Mouse (Mus musculus): ENCODE results near the gene Bcl2l2. TPM values are rescaled to one million over a fixed set of nuclear protein-coding genes. Genes with fewer than 3 reads are reported as not detected.

Gene Bcl2l2
- 10 to 100 TPM; 42.1 to 43.4 TPM for total RNA-seq (2021)

DNA sequence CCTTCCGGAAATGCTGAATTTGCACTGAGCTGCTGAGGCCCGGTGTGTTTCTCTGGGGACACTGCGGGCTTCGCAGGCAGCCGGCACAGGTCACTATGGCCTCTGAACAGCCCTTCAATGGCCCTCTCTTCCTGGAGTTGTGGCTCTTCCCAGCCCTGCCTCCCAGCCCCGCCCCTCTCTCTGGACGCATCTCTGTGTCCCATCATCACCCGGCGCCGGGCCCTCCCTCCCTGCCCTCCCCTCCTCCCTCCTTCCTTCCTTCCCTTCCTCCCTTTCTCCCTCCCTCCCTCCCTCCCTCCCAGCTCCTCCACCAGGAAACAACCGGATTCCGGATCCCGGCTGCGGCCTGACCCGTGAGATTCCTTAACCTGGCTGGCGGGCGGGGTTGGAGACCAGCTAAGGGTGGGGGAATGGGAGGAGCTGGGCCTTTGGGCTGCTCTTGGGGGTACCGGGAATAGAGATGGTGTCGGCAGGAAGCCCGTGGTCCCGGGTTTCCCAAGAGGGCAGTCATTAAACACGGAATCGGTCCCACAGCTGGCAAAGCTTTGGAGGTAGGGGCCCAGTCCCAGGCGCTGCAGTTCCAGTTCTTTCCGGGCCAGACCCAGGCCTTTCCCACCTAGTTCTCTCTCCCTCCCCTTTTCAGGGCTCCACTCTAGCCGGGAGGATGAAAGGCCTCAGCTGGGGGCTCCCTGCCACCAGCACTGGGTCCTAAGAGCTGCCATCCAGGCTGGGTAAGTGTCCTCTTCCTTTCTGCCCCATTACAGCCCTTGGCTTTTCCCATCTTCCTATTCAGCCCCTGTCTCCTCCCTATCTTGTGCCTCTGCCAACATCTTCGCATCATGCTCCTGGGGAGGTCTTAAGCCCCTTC lies at the start of gene Bcl2l2, which contains the start of gene Gm20521:
TSS of gene Bcl2l2 (plus strand) at position 224 of the 868 bp plus-strand sequence.
TSS of gene Gm20521 (plus strand) at position 288 of the 868 bp plus-strand sequence.
- intact Hi-C loops (cut with DNase I) = loop anchor here (10.0 kb wide), 1 partner anchor 629 kb away; the partner anchor contains the start of genes Abhd4 and Dad1
- DNase-seq = peak; percentile 80 to 82

DNA sequence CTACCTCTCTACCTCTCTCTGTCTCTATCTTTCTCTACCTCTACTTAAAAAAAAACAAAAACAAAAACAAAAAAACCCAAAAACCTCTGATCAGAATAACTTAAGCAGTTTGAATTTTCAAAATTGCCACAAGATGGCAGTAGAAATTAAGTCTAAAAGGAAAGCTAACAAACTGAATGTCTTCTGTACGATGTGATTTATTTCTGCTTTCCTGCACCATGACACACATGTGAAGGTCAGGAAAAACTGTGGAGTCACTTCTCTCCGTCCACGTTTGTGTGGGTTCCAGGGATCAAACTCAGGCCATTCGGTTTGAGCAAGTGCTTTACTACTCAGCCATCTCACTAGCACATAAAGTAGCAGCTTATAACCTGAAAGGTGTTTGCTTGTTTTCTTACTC lies 39.7 kb upstream of the Bcl2l2 start:
- intact Hi-C loops (cut with DNase I) = loop anchor here (1.0 to 5.0 kb wide), 4 partner anchors 95 to 259 kb away; no protein-coding TSS in a partner anchor
- DNase-seq = peak in 1 of 2 experiments; percentile 5

DNA sequence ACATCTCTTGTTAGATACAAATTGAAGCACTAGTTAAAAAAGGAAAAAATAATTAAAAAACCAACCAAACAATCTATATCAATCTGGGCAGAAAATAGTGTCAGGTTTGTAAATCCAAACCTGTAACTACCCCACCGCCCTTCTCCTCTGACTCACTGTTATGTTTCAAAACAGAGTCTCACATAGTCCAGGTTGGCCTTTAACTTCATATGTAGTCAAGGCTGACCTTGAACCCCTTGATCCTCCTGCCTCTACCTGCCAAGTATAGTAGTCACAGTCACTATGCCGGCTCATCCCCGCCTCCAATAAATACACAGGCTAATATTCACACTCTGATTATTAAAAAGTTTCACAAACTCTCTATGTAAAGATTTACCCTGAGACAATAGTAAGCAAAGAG lies 27.5 kb upstream of the Bcl2l2 start:
- intact Hi-C loops (cut with DNase I) = no loop called here
- no peak for DNase-seq

DNA sequence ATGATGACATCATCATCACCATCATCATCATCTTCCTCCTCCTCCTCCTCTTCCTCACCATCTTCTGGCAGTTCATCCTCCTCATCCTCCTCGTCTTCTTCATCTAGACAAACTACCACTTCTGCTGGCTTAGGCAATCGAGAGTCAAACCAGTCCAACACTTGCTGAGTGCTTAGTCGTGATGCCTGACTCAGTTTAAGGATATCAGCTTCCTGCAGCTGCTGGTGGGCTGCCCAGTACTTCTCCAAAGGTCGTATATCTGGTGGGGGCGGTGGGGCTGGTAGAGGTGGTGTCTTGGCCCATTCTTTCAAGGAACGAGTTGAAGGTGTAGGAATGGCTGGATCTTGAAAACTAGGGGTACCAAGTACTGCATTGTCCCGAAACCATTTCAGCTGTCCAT lies 26.5 kb upstream of the Bcl2l2 start:
- no peak for DNase-seq
- intact Hi-C loops (cut with DNase I) = no loop called here

DNA sequence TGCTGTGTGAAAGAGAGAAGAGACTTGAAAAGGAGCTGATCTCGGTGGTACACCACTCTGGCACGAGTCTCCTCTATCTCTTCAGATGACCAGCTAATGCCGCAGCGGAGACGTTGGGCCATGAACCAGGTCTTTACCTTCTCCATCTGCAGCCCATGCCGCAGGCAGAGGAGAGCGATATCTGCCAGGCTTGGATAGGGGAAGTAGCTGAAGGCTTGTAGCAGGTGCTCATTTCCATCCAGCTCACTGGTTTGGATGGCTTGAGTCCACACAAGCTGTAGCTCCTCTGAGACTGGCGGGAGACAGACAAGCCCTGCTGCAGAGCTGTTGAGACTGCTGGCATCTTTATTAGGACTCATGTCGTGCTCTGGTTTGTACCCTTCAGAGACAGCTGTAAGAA lies 25.3 kb upstream of the Bcl2l2 start:
- DNase-seq = no peak
- intact Hi-C loops (cut with DNase I) = no loop called here

DNA sequence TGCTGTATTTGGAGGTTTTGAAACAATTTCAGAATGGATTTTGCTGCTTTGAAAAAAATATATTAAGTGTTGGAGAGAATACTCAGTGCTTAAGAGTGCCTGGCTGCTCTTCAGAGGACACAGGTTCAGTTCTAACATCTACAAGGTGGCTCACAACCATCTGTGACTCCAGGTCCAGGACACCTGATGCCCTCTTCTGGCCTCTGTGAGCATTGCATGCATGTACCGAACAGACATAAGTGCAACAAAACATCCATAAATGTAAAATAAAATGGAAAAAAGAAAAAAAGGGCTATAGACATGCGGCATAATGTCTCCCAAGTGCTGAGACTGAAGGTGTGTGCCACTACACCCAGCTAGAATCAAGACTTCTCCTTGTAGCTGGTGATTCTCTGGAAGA lies 22.7 kb upstream of the Bcl2l2 start:
- peak; percentile 40 to 74 for DNase-seq
- intact Hi-C loops (cut with DNase I) = loop anchor here (1.0 to 5.0 kb wide), 2 partner anchors 146 to 227 kb away; no protein-coding TSS in a partner anchor

DNA sequence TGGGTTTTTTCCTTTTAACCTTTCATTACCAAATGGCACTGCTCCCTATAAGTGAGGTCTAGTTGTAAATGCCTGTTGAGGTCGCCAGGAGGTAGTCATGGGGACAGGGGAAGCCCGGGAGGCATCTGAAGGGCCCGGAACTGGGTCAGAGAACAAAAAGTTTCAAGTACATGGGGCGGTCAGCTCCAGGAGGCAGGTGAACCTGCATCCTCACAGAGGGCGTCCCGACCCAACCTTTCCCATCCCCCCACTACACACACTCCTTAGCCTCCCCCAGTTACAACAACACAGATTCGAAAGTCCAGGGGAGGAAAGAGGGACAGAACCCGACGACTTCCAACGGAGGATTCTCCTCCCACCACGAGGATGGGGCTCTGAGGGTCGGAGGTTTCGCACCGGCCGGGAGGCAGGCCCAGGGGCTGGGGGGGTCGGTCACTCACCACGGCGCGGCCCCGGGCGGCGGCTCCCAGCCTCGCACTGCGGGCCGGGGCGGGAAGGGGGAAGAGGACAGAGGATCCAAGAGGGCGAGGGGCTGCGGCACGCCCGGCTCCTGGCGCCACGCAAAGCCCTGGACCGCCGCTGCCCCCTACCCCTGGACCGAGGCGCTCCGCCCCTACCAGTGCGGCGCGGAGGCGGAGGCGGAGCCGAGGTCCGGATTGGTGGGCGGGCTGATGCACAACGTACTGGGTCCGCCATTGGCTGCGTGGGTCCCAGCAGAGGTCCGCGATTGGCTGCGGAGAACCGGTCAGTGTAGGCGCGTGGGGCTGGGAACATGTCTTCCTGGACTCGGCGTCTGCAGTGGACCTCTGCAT lies 19.5 kb upstream of the Bcl2l2 start:
- DNase-seq = peak; percentile 89 to 91
- intact Hi-C loops (cut with DNase I) = loop anchor here (5.0 kb wide), 1 partner anchor 224 kb away; no protein-coding TSS in a partner anchor

DNA sequence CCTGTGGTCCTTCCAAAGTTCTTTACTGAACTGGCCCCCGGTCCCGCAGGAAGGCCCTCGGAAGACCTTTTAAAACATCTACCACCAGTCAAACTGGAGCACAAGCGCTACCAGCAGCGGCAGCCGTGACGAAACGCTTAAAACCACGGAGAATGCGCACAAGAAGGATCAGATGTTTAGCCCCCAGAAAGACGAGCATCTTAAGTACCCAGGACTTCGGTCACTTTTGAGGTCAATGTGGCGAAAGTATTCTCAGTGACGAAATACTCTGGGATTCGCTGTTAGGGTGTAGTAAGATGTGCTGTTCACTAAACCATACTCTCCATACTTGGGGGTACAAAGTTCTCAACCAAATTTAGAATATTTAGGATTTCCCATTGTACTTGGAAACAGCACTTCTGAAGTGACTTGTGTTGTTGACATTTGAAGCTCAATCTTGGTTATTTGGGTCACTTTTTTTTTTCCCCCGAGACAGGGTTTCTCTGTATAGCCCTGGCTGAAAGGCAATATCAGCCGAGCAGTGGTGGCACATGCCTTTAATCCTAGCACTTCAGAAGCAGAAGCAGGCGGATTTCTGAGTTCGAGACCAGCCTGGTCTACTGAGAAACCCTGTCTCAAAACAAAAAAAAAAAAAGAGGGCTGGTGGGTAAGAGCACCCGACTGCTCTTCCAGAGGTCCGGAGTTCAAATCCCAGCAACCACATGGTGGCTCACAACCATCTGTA lies 18.7 kb upstream of the Bcl2l2 start:
- no peak for DNase-seq
- intact Hi-C loops (cut with DNase I) = loop anchor here (5.0 kb wide), 1 partner anchor 223 kb away; no protein-coding TSS in a partner anchor

DNA sequence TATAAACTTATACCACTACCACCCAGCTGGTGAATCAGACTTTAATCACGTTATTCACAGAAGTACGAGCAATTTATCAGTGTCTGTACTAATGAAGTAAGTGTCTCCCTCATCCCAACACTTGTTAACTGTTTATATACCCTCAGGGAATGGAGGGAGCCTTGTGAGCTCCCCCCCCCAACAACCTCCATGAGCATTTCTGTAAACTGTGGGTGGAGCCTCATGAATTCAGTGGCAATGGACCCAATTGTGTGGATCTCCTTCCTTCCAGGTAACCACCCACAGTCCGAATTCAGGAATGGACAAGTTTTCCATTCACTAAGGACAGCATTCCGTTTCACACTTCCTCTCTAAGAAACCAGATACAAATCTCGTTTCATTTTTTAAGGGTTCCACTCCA lies 17.6 kb upstream of the Bcl2l2 start:
- no peak for DNase-seq
- intact Hi-C loops (cut with DNase I) = loop anchor here (2.0 kb wide), 1 partner anchor 27 kb away; the partner anchor contains the start of gene Pabpn1

DNA sequence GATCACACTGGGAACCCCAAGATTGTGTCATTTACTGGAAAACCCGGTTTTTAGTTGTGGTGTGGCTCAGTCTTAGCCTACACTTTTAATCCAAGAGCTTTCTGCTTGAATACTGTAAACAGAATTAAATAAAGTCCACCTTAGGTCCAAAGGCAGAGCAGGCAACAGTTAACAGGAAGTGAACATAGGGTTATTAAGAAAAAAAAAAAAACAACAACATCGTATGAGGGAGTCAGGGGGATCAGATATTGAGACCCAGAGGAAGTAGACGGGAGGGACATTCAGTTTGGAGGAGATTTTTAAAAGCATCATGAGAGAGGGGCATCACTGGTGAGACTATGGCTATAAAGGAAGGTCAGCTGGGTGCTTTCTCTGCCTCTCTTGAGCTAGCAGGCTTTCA lies 16.9 kb upstream of the Bcl2l2 start:
- intact Hi-C loops (cut with DNase I) = loop anchor here (2.0 kb wide), 1 partner anchor 27 kb away; the partner anchor contains the start of gene Pabpn1

DNA sequence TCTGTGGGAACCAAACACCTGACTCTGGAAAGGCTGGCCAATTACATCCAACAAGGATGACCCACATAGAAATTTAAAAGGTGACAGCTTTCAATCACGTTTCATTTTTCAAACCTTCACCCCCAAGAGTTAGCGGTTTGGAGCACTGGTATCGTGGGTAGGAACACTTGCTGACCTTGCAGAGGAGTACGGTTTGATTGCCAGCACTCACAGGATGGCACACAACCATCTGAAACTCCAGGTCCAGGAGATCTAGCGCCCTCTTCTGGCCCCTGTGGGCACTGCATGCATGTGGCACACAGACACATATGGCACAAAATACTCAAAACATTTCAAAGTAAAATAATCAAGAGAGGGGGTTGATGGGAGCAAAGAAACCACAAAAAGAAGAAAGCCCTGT lies 16.2 kb upstream of the Bcl2l2 start:
- intact Hi-C loops (cut with DNase I) = loop anchor here (2.0 kb wide), 1 partner anchor 26 kb away; the partner anchor contains the start of gene Pabpn1
- DNase-seq = no peak

More for the DNA sequence above, 16.9 kb upstream of the Bcl2l2 start:
- DNase-seq = no peak

DNA sequence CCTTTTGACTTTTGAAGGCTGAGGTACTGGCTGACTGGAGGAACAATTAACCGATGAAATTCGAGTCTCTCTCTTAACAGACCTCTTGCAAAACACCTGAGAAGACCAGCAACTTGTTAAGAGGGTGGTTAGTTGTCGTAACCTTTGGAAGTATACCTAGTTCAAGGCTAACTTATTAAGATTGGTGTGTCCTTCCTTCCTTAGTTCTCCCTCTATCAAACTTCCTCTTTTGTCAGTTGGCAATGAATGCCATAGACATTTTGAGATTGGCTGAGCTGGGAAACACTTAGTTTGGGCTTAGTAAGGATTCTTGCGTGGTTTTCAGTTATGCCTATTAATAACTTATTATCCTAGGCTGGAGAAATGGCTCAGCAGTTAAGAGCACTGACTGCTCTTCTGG lies 15.2 kb upstream of the Bcl2l2 start:
- DNase-seq = no peak
- intact Hi-C loops (cut with DNase I) = no loop called here

DNA sequence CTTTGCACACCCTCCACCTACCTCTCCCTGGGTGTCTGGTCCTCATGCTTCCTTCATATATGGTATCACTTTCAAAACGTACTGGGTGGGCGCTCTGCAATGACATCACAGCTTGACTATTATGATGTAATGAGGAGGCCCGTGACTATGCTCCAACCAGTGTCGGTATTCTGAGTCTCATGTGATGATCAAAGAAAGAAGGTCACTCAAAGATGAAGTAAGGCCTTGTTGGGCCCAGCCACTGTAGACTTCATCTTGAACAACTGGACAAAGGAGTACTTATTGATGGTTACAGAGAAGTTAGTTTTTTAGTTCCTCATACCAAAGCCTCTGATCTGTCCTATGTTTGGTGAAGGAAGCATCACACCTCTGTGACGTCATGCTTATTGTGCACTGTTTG lies 12.3 kb upstream of the Bcl2l2 start, which contains the start of gene Homez:
TSS of gene Homez (minus strand) at position 101 of the 400 bp plus-strand sequence.
- intact Hi-C loops (cut with DNase I) = no loop called here

DNA sequence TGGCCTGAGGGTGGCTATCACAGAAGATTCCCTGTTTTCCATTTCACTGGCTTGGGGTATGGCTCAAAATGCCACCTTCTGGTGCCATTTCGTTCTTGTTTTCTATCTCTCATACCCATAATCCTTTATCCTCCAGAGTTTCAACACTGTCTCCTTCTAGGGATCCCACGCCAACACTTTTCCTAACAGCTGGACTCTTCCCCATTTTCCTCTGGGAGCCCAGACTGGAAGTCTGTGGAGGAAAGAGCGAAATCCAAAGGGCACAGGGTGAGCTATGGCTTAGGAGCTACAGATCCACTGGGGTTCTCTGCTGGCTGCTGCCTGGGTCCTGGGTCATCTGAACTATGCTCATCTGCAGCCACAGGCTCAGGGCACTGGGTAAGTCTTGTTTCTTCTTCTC lies 9.0 kb upstream of the Bcl2l2 start:
- DNase-seq = no peak
- intact Hi-C loops (cut with DNase I) = no loop called here

More for the DNA sequence above, 12.3 kb upstream of the Bcl2l2 start, which contains the start of gene Homez:
- DNase-seq = no peak

DNA sequence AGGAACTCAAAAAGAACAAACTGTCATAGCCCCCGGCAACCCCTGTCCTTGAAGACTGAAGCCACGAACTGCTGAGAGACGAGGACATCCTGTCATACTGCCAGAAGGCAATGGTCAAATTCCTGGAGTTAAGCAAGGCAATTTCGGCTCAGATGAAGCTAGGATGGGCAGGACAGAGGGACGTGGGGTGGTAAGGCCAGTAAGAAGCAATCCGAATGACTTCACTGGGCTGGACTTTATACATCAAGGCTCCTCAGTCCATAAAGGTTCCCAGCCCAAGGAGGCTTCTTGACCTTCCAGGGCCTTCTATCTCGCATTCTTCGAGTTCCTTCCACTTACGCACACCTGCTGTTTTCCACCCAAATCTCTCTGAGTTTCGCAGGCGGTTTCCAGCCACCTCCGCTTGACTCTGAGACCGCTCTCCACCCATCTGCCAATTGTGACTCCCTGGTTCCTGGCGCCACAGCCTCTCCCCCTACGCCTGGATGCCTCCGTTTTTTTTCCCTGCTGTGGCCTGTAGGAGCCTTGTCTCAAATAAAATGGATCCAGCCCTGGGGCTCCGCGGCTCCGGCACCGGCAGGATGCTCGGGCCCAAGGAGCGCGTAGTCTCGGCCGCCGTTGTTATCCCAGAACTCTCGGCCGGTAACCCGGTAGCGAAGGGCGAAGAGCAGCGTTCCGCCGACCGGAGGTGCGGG lies 7.2 kb upstream of the Bcl2l2 start:
- no peak for DNase-seq
- intact Hi-C loops (cut with DNase I) = no loop called here

DNA sequence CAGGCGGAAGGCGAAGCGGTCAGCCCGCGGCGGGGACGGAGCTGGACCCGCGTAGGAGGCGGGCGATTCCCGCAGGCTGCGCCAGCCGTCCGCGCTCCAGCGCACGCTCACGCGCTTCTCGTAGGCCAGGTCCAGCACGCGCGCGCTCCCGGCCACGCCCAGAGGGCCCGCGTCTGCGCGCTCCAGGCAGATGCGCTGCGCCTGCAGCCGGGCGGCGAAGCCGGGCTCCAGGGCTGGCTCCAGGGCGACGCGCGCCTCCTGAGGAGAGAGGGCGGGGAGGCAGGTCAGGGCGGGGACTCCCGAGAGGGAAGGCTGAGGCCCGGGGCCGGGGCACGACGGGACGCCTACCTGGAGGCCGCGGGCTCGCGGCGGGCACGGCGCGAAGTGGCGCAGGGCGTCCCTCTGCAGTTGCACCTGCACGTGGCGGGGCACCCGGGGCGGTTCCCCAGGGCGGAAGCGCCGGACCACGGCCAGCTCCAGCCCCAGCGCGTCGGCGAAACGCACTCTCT lies 6.6 kb upstream of the Bcl2l2 start:
- DNase-seq = peak; percentile 83 to 89

DNA sequence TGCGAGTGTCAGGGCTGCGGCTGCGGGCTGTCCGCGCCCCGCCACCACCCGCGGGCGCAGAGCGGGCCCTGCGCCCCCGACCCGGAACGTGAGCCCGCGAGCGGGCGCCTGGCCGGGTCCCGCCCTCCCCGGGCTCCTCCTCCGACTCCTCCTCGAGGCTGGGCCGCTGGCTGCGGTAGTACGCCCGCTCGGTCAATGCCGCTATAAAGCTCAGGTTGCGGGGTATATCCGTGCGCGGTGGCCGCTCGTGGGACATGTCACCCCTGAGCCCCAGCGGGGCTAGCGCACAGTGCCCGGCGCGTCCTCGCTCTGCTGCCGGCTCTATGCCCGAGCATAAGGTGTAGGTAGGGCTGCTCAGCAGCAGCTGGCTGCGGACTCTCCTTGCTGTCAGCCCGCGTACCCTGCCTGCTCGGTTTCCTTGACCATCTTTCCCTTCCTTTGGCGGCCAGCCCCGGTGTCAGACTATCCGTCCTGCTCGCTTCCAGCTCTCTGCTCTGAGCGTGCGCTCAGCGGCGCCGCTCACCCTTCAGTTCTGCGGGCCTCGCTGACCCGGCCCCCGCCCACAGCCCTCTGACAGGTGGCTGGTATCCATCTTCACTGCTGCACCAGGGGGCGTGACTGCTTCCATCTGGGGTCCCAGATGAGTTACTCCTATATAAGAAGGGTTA lies 6.0 kb upstream of the Bcl2l2 start, which contains the start of gene Ppp1r3e:
TSS of gene Ppp1r3e (minus strand) at position 503 of the 668 bp plus-strand sequence.
- DNase-seq = peak; percentile 68 to 78
- intact Hi-C loops (cut with DNase I) = no loop called here

More for the DNA sequence above, 6.6 kb upstream of the Bcl2l2 start:
- intact Hi-C loops (cut with DNase I) = no loop called here

DNA sequence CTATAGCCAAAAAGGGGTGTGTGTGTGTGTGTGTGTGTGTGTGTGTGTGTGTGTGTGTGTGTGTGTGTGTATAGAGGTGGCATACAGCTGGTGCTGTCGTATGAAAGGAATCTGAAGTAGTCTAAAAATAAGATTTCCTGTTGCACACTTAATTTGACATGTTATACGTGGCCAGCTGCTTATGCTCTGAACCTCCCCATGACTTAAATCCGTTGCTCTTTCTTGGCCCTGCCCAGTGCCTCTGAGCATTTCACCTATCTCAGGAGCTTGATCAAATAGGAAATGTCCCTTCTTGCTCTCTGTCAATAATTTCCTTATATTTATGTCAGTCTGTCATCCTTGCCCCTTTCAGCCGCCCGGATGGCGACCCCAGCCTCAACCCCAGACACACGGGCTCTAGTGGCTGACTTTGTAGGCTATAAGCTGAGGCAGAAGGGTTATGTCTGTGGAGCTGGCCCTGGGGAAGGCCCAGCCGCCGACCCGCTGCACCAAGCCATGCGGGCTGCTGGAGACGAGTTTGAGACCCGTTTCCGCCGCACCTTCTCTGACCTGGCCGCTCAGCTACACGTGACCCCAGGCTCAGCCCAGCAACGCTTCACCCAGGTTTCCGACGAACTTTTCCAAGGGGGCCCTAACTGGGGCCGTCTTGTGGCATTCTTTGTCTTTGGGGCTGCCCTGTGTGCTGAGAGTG lies 990 bp downstream of the Bcl2l2 start:
- DNase-seq = no peak

More for the DNA sequence above, 990 bp downstream of the Bcl2l2 start:
- intact Hi-C loops (cut with DNase I) = loop anchor here (10.0 kb wide), 1 partner anchor 629 kb away; the partner anchor contains the start of genes Abhd4 and Dad1
